Mouse (Mus musculus) adrenal gland, postnatal 10 days (tissue): ENCODE measurements around the gene Fbxo5. TPM values are rescaled to one million over a fixed set of nuclear protein-coding genes. Genes with fewer than 3 reads are reported as not detected.

ENCODE experiments used
- DNase-seq: peaks from one replicate; pipeline ENCODE4 v3.0.0; 2021; ENCODE audit warnings: mixed read lengths
- long read RNA-seq, 2 experiments: library from polyadenylated mRNA; stranded (forward); transcript quantifications; one replicate each; pipeline ENCODE4 v2.0.0; 2021
- total RNA-seq, 2 experiments: library from RNA; stranded (reverse); gene quantifications; 2 replicates each; pipeline ENCODE4 v1.2.3; 2021

Fbxo5 gene
- total RNA-seq: 10 to 100 TPM in 1 of 2 experiments, 1 to 10 TPM in 1; 9.7 to 14.8 TPM
- long read RNA-seq, experiment 1, transcript Fbxo5-201 (5 exons, 1,940 nt): major isoform, 22 of 23 reads
- long read RNA-seq, experiment 1, partial matches to known transcripts: 0 of 23 reads
- long read RNA-seq, experiment 1, other reads (novel, unspliced or antisense): 1 of 23 reads
- long read RNA-seq, experiment 2, transcript Fbxo5-201 (5 exons, 1,940 nt): major isoform, 8 of 8 reads
- long read RNA-seq, experiment 2, partial matches to known transcripts: 0 of 8 reads
- long read RNA-seq, experiment 2, other reads (novel, unspliced or antisense): 0 of 8 reads

DNA sequence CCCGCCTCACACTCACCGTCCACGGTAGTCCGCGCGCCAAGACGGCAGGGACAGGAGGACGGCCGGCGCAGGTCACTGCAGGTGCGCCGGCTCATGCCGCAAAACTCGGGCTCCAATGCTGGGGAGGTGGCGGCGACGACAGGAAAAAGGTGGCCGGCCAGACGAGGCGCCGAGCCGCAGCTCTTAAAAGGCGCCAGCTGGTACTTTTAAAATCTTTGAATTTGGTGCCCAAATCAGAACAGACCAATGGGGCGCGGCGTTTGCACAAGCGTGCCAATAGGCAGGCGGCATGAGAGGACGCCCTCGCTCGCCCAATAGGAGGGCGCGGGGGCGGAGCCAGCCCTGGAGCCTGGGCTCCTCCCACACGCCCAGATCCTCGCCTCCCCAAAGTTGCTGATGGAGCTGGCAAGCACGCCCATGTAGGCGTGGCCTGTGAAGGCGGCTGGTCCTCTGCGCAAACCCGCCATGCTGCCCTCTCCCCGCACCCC lies at the start of gene Fbxo5:
Gene Fbxo5, minus strand, starts transcription at position 358 of the 488 bp plus-strand sequence.
- peak; percentile 98 for DNase-seq

DNA sequence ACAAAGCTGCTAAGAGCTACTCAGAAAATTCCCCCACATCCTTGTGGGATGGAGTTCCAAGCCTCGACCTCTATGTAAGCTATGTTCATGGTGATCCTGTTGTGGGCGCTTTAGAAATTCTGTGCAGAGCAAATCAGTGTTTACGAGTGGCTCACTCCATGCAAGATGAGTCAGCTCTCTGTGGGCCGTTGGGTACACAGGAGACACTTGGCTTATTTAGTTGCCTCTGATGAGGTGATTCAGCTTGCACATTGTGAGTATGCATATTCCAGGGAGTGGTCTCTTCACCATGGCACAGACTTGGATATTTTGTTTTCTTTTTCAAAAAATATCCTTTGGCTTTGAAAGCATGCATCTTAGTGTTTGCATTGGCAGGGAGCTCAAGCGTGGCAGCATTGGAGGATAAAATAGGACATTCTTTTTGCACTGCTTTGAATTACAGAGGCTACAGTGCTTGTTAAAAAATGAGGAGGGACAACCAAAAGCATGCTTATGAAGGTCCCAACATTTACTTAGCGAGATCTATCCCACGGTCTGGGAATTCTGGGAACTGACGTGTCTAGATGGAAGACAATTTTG lies 48.0 kb upstream of the Fbxo5 start:
- DNase-seq: no peak

DNA sequence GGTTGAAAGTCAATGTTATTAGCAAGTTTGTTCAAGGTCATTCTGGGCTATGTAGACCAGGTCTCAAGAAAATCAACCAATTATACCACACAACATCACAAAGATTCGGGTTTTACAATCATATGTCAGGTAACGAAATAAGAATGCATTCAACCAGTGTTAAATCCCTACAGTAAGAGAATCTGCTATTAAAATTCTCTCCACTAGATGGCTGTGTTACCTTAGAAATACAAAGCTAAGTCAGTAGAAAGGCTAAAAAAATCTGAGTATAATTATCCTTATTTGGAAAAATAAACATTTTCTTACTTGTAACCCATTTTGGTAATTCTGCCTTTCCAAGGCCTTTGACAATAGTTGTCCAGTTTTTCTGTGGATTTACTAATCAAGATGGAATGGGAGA lies 41.5 kb upstream of the Fbxo5 start:
- no peak for DNase-seq

DNA sequence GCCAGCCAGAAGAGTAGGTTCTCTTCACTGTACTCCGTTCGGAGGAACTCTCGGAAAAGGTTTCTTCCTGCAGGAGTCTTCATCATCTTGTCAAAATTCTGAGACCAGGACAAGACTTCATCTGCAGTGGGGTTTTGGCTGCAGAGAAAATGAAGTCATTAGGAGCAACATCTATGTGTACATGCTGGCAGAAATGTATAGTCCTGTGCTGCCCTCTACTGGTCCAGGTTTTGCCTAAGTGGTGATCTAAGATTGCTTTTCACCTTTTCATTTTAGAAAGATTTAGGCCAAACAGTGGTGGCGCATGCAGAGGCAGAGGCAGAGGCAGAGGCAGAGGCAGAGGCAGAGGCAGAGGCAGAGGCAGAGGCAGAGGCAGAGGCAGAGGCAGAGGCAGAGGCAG lies 36.0 kb upstream of the Fbxo5 start:
- DNase-seq: peak; percentile 71

DNA sequence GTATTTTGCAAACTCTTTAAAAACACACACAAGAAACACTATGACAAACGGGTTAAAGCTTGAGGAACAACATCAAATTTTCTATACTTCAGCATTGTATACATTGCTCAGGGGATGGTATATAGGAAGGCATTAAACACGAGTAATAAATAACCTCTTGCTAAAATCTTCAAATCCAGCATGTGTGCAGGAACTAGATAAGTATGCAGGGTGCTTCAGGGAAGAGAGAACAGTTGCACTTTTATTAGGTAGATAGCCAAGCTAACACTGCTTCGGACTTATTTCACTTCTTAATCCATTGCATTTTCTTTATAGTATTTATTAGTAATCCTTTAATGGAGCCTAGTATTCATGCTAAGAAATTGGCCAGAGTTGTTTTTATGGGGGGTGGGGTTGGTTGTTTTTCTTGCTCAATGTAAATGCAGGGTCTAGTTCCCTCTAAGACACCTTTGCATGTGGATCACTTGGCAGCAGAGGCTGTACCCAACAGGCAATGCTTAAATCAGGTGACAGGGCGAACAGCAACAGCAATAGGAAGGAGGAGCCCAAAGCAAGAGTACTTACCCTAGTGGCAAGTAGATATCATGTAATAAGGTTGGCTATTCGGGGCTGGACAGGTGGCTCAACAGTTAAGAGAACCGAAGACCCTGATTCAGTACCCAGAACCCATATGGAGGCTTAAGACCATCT lies 21.1 kb upstream of the Fbxo5 start:
- no peak for DNase-seq

DNA sequence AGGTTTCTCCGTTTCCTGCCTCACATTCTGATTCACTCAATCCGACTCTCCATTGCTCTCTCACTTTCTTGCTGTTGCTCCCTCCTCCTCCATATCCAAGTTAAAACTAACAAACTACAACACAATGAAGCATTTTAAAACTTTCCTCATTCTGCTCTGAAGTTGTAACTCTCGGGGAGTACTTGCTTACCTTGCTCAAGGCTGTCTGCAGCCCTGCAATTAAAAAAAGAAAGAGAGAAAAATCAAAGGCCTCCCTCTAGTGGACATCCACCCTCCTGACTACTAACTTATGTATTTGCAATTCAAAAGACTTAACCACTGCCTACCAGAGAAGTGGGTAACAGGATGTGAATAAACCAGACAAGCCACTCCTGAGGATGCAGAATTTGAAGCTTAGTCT lies 19.4 kb upstream of the Fbxo5 start:
- DNase-seq: peak; percentile 40

DNA sequence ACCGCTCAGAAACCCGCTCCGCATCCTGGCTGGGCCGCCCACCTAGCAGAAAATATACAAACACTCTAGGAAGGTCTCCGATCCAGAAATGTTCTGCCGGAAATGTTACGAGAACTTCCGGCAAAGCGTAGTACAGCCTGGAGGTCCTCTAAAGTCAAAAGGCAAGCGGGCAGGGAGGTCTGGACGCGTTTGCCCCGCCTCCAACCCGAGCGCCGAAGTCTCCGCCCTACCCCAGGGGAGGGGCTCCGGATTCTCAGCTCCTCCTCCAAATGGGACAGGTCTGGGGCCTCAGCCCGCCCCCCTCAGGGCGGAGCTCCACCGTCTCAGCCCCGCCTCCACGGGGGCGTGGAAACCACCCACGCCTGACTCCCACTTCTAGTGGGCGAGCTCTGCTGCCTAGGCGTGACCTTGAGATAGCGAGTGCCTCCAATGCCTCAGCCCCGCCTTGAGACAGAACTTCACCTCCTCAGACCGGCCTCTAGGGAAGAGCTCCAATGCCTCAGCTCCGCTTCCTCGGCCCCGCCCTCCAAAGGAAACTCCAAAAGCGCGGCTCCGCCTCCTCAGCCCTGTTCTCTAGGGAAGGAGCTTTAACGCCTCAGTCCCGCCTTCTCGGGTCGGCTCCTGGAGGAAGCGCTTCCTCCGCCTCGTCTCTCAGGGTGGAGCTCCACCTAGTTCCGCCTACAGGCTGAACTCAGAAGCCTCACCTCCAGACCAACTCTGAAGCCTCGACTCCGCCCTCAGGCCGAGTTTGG lies 18.5 kb upstream of the Fbxo5 start, which contains the start of gene Mtrf1l:
Gene Mtrf1l, minus strand, starts transcription at position 171 of the 752 bp plus-strand sequence.
- DNase-seq: peak; percentile 99

DNA sequence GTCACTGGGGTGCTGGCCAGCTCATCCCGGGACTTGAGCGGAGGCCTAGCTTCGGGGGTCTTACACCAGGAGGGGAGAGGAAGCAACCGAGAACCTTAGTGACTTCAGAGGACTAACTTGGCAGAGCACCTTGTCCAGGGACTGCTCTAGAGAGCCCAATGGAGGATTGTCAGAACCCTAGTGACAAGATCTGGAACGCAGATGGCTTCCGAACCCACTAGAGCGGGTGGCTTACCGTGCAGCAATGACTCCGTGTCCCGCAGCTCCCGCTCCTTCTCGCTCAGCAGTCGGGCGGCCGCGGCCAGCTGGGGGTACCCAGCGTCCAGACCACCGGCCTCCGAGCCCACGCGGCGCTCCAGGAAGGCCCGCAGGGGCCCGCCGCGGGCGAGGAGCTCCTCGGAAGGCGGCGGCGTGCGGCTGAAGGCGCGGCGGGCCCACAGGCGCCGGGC lies 17.9 kb upstream of the Fbxo5 start:
- no peak for DNase-seq

DNA sequence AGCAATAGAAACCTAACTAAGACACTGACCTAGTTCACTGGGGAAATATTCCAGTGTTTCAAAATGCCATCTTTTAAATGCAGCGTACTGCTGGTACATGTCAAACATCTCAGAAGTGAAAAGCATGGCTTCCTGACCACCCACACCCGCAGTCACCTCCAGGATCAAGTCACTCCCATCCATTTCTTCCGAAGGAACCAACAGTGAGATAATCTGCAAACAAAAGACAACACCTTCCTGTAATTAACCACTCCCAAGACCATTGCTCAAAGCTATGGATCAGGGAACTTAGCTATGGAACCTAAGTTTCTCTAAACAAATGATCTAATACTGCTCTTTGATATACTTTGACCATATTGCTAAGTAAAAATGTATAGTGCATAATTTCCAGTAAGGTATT lies 13.4 kb upstream of the Fbxo5 start:
- no peak for DNase-seq

DNA sequence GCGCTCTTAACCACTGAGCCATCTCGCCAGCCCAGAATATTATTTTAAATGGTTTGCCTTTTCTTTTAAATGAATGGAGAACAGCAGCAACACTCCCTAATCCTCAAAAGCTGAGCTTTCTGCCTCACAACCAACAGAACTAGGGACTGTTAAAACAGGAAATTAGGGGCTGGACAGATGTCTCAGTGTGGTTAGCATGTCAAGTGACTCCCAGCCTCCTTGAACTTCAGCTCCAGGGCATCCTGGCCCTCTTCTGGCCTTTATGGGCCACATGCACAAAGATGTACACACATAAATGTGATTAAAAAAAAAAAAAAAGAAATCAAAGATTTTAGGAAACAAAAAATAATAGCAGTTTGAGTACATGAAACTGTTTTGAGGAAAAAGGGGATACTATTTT lies 10.6 kb upstream of the Fbxo5 start:
- no peak for DNase-seq

DNA sequence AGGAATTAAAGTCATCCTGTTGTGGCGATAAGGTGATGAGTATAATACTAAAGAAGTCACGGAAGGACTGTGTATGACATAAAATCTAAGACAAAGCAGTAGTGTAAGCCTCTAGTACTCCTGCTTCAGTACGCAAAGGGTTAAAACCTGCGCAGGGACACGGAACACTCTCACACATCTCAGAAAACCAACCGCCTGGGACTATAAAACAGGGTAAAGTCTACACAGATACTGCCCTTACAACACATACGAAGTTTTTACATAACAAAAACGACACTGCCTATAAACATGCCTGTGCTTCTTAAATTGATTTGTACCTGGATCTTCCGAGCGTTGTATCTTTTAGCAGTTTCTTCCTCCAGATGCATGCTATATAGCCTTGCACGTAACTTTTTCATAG lies 8.3 kb upstream of the Fbxo5 start:
- no peak for DNase-seq

DNA sequence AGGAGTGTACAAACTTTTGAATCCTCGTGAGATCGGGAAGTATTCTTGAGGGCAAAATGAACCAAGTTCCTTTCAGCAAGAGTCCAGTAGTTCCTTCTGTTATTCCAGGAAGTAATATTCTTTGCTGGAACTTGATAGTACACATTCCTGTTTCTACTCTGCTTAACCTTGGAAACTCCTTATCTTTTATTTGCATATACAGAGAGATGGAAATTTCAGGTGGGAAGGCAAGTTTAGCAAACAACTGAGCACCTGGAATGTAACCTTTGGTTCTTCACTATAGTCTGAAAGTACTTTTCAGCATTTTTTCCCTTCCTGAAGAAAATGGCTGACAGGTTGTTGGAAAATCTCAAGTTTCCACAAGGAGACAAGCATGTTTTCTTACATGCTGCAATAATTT lies 2.3 kb upstream of the Fbxo5 start:
- DNase-seq: no peak

DNA sequence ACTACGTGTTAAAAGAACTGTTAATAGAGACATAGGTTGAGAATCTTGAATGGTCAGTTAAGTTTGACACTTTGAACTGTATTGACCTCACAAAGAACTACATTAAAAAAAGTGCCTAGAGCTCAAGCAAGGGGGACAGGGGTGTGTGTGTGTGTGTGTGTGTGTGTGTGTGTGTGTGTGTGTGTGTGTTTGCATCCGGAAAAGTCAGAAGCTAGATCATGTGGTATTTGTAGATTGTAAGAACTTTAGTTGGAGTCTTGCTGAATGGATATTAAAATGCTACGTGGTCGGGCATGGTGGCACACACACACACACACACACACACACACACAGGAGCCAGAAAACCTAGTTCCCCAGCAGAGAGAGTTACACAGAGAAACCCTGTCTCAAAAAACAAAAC lies 1.6 kb upstream of the Fbxo5 start:
- no peak for DNase-seq

DNA sequence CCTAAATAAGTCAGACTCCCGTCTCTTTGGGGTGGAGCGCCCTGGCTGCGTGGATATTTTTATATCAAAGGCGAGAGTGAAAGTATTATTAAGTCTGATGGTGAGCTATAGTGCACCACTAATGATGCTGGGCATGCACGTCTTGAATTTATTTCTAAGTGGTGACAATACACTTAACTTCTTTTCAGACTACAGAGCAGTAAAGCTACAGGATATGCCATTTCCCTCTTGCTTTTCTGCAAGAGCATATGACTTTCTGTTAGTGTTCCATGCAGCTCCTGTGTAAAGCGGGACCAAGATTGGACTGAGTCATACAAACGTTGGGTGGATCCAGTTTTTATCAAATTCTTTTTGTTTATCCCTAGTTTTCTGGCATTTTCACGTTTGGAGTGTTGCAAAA lies 1.0 kb upstream of the Fbxo5 start:
- peak; percentile 14 for DNase-seq

DNA sequence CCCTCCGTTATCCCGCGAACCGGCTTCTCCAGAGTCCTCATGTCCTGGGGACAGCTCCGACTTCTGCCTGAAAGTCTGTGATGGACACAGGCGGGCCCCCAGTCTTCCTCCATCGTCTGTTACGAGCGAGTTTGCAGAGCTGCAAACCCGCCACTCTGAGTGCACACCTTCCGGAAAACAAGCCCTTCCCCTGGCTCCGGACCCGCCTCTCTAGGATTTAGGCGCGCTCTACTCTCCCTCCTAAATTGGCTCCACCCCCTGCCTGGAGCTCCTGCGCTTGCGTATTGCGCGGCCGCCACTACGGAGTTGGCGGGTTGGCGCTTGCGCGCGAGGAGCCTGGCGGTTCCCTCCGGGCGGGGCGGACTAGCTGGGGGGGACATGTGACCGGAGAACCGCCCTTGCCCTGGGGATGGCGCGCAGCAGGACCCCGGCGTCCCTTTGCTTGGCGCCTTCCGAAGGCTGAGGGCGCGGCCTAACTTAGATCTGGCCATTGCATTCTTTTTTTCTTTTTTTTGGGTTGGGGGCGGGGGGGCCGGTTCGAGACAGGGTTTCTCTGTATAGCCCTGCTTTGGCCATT lies 419 bp upstream of the Fbxo5 start:
- peak; percentile 97 for DNase-seq

DNA sequence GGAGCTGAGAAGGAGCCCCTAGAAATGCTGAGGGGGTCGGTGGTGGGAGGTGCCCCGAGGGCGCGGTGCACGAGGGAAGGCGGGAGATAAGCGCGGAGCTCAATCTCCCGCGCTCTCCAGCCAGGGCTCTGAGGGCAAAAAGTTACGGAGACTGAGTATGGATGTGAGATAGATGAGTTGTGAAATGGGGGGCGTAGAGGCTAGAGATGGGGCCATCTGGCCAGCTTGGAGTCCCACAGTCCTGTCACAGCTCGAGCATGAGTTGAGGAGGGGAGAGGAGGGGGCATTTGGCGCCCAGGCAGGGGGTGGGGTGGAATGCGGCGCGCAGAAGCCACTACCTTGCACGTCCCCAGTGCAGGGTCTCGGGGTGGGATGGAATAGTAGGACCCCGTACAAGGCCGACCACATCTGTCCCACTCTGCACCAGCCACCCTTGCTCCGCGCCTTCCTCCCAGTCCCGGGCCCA lies 676 bp downstream of the Fbxo5 start:
- DNase-seq: peak; percentile 17

DNA sequence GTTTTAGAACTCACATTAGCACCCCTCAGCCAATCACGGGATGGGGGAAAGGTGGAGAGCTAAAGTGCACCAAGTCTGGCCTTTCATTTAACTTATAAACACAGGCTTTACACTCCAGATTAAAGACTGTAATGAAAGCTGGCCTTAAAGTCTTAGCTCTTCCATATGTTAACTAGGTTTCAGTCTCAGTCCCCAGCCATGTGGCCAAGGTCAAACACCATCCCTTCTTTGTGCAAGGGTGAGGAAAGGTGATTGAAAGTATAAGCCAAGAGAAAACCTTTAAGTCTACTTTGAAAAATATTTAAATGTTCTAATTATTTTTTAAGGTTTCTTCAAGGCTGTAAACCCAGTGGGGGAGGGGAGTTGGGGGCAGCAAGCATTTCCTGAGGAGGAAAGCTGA lies 1.7 kb downstream of the Fbxo5 start:
- no peak for DNase-seq

DNA sequence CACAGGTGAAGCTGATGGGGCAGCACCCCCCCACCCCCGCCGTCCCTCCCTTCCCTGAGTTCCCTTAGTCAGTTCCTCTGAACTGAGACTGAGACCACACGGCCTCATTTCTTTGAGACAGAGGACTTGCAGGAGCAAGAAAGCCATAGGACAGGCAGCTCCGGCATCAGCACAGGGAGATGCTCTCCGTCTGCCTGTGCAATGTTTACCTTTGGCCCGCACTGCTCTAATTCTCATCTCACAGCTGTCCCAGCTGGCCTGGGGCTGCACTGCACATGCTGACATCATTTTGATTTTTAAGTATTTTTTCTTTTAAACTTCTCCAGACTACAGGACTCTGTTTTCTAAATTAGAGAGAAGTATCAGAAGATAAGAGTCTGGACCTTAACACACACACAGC lies 2.5 kb downstream of the Fbxo5 start:
- DNase-seq: no peak

DNA sequence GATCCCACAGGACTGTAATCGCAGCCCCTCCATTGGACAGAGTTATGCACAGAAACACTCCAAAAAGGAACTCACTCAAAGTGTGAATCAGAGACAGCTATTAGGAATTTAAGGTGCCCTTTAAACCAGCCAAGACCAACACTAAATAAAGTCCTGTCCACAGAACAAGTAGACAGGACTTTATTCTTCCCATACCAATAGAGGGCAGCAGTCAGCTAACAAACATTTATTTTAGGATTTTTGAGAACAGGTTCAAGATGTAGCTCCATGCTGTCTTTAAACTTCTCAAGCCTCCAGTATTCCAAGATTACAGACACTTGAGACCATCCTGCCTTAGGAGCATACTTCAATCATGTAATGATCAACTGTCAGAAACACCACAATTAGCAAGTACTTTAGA lies 4.9 kb downstream of the Fbxo5 start:
- no peak for DNase-seq

DNA sequence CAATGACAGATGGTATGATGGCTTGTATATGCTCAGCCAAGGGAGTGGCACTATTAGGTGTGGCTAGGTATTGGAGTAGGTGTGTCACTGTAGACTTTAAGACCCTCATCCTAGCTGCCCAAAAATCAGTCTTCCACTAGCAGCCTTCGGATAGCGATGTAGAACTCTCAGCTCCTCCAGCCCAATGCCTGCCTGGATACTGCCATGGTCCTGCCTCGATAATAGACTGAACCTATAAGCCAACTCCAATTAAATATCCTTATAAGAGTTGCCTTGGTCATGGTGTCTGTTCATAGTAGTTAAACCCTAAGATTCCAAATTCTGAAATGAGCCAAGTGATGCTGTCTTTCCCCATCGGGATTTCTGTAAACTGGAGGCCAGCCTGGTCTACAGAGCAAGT lies 7.3 kb downstream of the Fbxo5 start:
- DNase-seq: no peak

DNA sequence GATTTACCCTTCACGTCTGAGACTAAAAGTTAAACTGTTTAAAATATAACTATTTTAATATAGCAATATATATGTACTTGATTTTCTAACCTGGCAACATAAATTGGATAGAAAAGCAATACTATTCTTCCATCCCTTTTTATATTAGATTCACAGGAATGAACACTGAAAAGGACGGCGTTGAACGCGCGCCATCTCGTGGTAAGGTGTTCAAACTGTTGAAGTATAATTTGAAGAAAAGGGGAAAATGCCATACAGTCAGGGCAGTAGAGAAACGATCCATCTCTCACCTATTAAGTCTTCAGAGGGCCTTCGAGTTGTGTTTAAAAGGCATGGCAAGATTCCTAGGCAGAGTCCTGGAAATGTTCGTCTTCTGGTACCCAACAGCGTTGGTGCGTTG lies 14.7 kb downstream of the Fbxo5 start:
- DNase-seq: peak; percentile 71

DNA sequence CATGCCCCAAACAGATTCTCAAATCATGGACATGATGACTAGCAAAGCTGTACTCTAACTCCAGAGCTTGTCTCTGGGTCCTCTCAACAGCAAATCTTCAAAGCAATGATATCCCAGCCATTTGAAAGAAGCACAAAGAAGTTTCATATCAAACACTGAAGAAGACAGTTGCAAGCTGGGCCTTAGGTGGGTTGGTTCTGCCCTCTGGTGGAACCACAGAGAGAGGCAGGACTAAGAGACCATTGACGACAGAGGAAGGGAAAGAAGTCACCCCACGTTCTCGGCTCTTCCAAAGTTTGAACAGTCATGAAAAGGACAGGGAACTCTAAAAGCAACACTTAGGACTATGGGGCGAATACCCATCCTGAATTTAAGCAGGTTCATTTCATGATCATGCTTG lies 18.5 kb downstream of the Fbxo5 start:
- DNase-seq: peak; percentile 16
